Mouse (Mus musculus) liver, postnatal 0 days (tissue): Measurements from ENCODE around the gene Cfap74.

Experiments
- CTCF ChIP-seq: sonication (generic); IDR thresholded peaks from 2 replicates; pipeline ENCODE4 v1.5.1; 2016; ENCODE audit warnings: antibody characterized with exemption, low read depth
- EP300 ChIP-seq: IDR thresholded peaks from 2 replicates; pipeline ENCODE4 v1.6.1; 2016; ENCODE audit warnings: antibody characterized with exemption, low read depth, mild to moderate bottlenecking

DNA sequence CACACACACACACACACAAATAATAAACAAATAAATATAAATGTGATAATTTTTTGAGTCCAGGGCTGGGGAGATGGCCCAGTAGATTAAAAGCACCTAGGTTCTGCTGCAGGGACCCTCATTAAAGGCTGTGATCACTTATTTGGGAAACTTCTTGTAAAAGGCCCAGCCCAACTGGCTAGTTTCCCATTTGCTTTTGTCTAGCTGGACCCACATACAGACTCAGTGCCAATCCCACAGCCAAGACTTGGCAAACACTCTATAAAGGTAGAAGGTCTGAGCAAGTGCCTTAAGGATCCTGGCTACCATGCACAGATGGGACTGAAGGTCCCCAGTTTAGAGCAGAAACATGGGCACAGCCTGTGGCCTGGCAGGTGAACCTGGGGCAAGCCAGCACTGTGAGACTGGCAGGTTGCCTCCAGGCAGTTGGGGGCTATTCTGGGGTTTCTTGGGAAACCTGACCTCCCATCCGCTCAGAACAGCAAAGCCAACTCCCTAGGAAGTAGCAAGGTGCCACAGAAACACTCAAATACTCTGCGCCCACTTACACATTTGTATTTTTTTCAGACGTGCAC lies 63.8 kb downstream of the Cfap74 start:
- TF ChIP-seq CTCF = no peak
- TF ChIP-seq EP300 = no peak
